Mouse (Mus musculus): ENCODE measurements around the gene 1700088E04Rik. TPM values are rescaled to one million over a fixed set of nuclear protein-coding genes. Genes with fewer than 3 reads are reported as not detected.

1700088E04Rik gene
- polyA plus RNA-seq (2012; rRNA removed) (3.8 and 4.7 TPM in 2 replicates), polyA plus RNA-seq (2014; fragmentation: Nextera tagmentation; extraction: Ambion mirVana) (6.1 and 7.1 TPM in 2 replicates)

DNA sequence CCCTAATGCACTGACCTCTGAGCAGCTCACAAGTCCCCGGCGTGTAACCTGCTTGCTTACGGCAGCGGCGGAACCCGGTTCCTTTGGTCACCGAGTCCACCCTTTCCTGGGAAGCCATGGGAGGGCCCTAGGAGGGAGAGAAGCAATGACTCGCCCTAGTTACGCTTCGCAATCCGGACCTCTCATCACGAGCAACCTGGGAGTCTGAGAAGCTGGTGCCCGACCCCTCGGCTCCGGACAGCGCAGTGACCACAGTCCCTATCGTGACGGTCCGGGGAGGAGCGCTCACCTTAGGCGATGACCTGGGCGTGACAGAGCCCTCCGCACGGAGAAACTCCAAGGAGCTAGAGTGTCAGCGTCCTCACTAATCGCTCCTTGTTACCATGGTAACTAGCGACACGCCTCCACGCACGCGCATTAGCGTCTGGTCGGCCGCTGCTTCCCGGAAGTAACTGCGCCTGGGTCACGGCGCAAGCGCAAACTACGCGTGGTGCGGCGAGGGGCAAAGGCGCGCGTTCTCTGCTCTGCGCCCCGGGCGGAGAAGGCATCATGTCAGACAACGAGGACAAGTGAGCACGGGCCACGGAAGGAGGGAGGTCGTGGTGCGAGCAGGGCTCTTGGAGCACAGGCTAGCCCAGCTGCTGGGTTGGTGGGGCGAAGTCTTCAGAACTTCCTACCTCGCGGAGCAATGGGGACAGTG is at the start of gene 1700088E04Rik, which contains the start of gene Polr2f:
1700088E04Rik (minus strand) TSS at position 388 of the 700 bp plus-strand sequence.
Polr2f (plus strand) TSS at position 144 of the 700 bp plus-strand sequence.
- Histone ChIP-seq H3K9me3 (ENCODE audit: control insufficient read depth, low read length) (no peaks in the 10 kb centered on the region), H3K4me3 (replicated peaks; ENCODE audit: low read length) (peak within 1 kb of the TSS; percentile 88), H3K36me3 (ENCODE audit: control insufficient read depth, insufficient read depth, low read length) (peaks cover 17% of the 10 kb centered on the region), H3K4me1 (ENCODE audit: control insufficient read depth, insufficient read depth, low read length) (0 out of 2 replicates have a peak, but pooled peaks cover 8% of the 10 kb centered on the region), H3K9ac (ENCODE audit: low read depth, low read length, severe bottlenecking) (peak within 1 kb of the TSS; percentile 68), H3K27ac (replicated peaks; ENCODE audit: low read depth, low read length) (no peak within 1 kb of the TSS), H3K27me3 (ENCODE audit: control insufficient read depth, insufficient read depth, low read length) (no peaks in the 10 kb centered on the region), H3K4me2 (replicated peaks; ENCODE audit: low read depth, low read length, severe bottlenecking) (peak within 1 kb of the TSS; percentile 96)
- peak; percentile 90 for ATAC-seq (ENCODE audit: low FRiP score, low read depth)
- under 1% methylated on average over 57 of the region's 57 CpGs for WGBS
- no peak for TF ChIP-seq POLR2A (IDR thresholded peaks at IDR 0.05; ENCODE audit: borderline replicate concordance, extremely low read depth, insufficient read depth, insufficient read length)
- peak; percentile 95 for DNase-seq (ENCODE audit: low spot score)

DNA sequence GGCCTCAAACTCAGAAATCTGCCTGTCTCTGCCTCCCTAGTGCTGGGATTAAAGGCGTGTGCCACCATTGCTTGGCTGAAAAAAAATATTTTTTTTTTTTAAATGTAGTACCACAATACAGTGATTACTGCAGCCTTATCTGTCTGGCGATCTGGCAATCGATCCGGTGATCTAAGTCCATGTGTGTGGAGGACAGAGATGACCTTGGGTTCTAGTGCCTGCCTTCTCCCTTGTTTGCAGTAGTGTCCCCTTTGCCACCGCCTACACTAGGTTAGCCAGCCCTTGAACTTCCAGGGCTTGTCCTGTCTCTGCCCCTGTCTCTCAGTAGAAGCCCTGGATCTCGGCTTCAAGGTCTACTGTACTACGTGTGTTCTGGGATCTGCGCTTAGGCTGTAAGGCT is 46.8 kb upstream of the 1700088E04Rik start:
- H3K4me1 ChIP-seq (ENCODE audit: control insufficient read depth, insufficient read depth, low read length) = peaks cover under 1% of the 10 kb centered on the region; the same call in 1 of the 2 replicates
- no peak overlapping the region for H3K4me2 ChIP-seq (replicated peaks; ENCODE audit: low read depth, low read length, severe bottlenecking)
- DNase-seq (ENCODE audit: low spot score) (no peak), ATAC-seq (ENCODE audit: low FRiP score, low read depth) (no peak)
- no peaks in the 10 kb centered on the region for H3K36me3 ChIP-seq (ENCODE audit: control insufficient read depth, insufficient read depth, low read length)
- WGBS = 87% methylated on average over 8 of the region's 8 CpGs
- no peak overlapping the region for H3K27ac ChIP-seq (replicated peaks; ENCODE audit: low read depth, low read length)
- H3K4me3 ChIP-seq (replicated peaks; ENCODE audit: low read length) = no peak overlapping the region
- no peaks in the 10 kb centered on the region for H3K9me3 ChIP-seq (ENCODE audit: control insufficient read depth, low read length)
- TF ChIP-seq POLR2A (IDR thresholded peaks at IDR 0.05; ENCODE audit: borderline replicate concordance, extremely low read depth, insufficient read depth, insufficient read length) = no peak
- H3K27me3 ChIP-seq (ENCODE audit: control insufficient read depth, insufficient read depth, low read length) = no peaks in the 10 kb centered on the region
- H3K9ac ChIP-seq (ENCODE audit: low read depth, low read length, severe bottlenecking) = no peak overlapping the region

DNA sequence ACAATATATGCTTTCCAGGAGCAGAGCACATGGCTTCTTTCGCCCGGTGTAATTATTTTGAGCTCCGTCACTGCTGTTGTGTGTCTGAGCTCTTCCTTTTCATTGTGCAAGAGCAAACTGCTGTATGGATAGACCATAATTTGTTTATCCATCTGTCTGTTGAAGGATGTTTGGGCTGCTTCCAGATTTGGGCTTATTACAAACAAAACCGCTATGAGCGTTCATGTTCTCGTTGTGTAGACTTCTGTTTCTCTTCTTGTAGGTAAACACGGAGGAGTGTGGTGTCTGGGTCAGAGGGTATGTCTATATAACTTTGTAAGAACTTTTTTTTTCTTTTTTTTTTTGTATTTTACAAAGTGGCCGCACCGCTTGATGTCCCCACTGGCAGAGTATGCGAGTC is 44.2 kb upstream of the 1700088E04Rik start:
- DNase-seq (ENCODE audit: low spot score) (no peak), ATAC-seq (ENCODE audit: low FRiP score, low read depth) (no peak)
- Histone ChIP-seq H3K4me2 (replicated peaks; ENCODE audit: low read depth, low read length, severe bottlenecking) (no peak overlapping the region), H3K9ac (ENCODE audit: low read depth, low read length, severe bottlenecking) (no peak overlapping the region), H3K27me3 (ENCODE audit: control insufficient read depth, insufficient read depth, low read length) (no peaks in the 10 kb centered on the region), H3K4me1 (ENCODE audit: control insufficient read depth, insufficient read depth, low read length) (no peaks in the 10 kb centered on the region), H3K9me3 (ENCODE audit: control insufficient read depth, low read length) (no peaks in the 10 kb centered on the region), H3K4me3 (replicated peaks; ENCODE audit: low read length) (no peak overlapping the region), H3K27ac (replicated peaks; ENCODE audit: low read depth, low read length) (no peak overlapping the region), H3K36me3 (ENCODE audit: control insufficient read depth, insufficient read depth, low read length) (no peaks in the 10 kb centered on the region)
- 89% methylated on average over 10 of the region's 10 CpGs for WGBS
- no peak for TF ChIP-seq POLR2A (IDR thresholded peaks at IDR 0.05; ENCODE audit: borderline replicate concordance, extremely low read depth, insufficient read depth, insufficient read length)

DNA sequence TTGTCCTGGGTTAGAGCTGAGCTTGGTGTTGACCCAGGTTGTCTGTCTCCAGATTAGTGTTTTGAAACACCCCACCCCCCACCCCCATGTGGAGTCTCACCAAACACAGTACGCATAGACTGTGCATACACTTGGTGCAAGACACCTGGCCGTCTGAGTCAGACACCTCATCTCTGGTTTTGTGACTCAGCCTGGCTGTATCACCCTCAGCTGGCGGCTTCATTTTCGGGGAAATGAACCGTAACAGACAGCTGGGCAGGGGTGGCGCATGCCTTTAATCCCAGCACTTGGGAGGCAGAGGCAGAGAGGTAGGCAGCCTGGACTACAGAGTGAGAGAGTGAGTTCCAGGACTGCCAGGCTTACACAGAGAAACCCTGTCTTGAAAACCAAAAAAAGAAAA is 35.9 kb upstream of the 1700088E04Rik start:
- no peak overlapping the region for H3K4me2 ChIP-seq (replicated peaks; ENCODE audit: low read depth, low read length, severe bottlenecking)
- DNase-seq (ENCODE audit: low spot score) (no peak), ATAC-seq (ENCODE audit: low FRiP score, low read depth) (0 out of 2 replicates have a peak, but pooled peaks have one; percentile 19)
- no peak for TF ChIP-seq POLR2A (IDR thresholded peaks at IDR 0.05; ENCODE audit: borderline replicate concordance, extremely low read depth, insufficient read depth, insufficient read length)
- no peaks in the 10 kb centered on the region for H3K9me3 ChIP-seq (ENCODE audit: control insufficient read depth, low read length)
- 50% methylated on average over 6 of the region's 6 CpGs for WGBS
- H3K36me3 ChIP-seq (ENCODE audit: control insufficient read depth, insufficient read depth, low read length) = no peaks in the 10 kb centered on the region
- H3K27me3 ChIP-seq (ENCODE audit: control insufficient read depth, insufficient read depth, low read length) = no peaks in the 10 kb centered on the region
- no peaks in the 10 kb centered on the region for H3K4me1 ChIP-seq (ENCODE audit: control insufficient read depth, insufficient read depth, low read length)
- no peak overlapping the region for H3K27ac ChIP-seq (replicated peaks; ENCODE audit: low read depth, low read length)
- H3K4me3 ChIP-seq (replicated peaks; ENCODE audit: low read length) = no peak overlapping the region
- H3K9ac ChIP-seq (ENCODE audit: low read depth, low read length, severe bottlenecking) = no peak overlapping the region

DNA sequence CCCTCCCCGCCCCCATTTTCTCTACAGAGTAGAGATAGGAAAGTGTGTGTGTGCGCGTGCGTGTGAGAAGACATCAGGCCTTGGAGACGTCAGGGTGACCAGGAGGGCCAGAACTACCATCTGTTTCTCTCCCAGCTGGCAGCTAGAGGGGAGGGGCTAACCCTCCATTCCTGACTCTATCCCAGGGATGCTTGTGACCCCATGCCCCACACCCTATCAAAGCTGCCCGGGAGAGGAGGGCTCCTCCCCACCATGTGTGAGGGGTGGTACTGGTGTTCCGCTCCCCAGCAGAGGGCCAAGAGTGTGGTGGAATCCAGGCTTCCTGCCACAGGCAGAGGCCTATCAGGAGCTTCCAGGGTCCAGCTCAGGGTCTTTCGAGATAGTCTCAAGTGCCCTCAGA is 25.7 kb upstream of the 1700088E04Rik start:
- WGBS = 37% methylated on average over 8 of the region's 8 CpGs
- H3K9me3 ChIP-seq (ENCODE audit: control insufficient read depth, low read length) = no peaks in the 10 kb centered on the region
- peaks cover 5% of the 10 kb centered on the region for H3K4me1 ChIP-seq (ENCODE audit: control insufficient read depth, insufficient read depth, low read length)
- H3K4me2 ChIP-seq (replicated peaks; ENCODE audit: low read depth, low read length, severe bottlenecking) = no peak overlapping the region
- no peak for TF ChIP-seq POLR2A (IDR thresholded peaks at IDR 0.05; ENCODE audit: borderline replicate concordance, extremely low read depth, insufficient read depth, insufficient read length)
- no peak overlapping the region for H3K27ac ChIP-seq (replicated peaks; ENCODE audit: low read depth, low read length)
- DNase-seq (ENCODE audit: low spot score) (no peak), ATAC-seq (ENCODE audit: low FRiP score, low read depth) (peak; percentile 42; the same call in 1 of the 2 replicates)
- no peak overlapping the region for H3K4me3 ChIP-seq (replicated peaks; ENCODE audit: low read length)
- no peaks in the 10 kb centered on the region for H3K36me3 ChIP-seq (ENCODE audit: control insufficient read depth, insufficient read depth, low read length)
- no peak overlapping the region for H3K9ac ChIP-seq (ENCODE audit: low read depth, low read length, severe bottlenecking)
- peaks cover 37% of the 10 kb centered on the region for H3K27me3 ChIP-seq (ENCODE audit: control insufficient read depth, insufficient read depth, low read length)

Data from limb, embryonic 14.5 days (tissue).